Mouse (Mus musculus): Measurements from ENCODE around the gene Cd7.

DNA sequence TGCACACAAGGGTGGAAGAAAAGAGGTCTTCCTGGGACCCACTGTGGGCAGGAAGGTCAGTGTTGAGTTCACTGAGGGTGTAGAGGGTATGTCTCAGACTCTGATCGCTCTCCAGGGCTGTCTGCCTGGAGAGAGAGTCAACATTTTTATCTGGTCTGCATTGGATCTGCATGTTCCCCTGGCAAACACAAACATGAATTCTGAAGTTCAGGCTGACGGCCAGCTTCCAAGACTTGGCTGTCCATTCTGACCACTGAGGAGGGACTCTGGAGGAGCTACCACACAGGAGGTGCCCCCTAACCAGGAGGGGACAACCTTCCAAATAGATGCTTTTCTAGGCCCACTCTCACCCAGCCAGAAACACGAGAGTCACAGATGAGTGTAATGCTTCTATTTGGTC is 47.4 kb downstream of the Cd7 start:
- TF ChIP-seq POLR2A (IDR thresholded peaks at IDR 0.05; ENCODE audit: borderline replicate concordance, control insufficient read depth, low read depth, low read length), result no peak
- no peak for TF ChIP-seq CTCF (IDR thresholded peaks at IDR 0.05; ENCODE audit: control insufficient read depth, insufficient read depth, low read length)

All from bone marrow, adult 2 months (tissue).